Mouse (Mus musculus) kidney, embryonic 14.5 days (tissue): ENCODE measurements around the gene Npw. TPM values are rescaled to one million over a fixed set of nuclear protein-coding genes. Genes with fewer than 3 reads are reported as not detected.

Experiments used
- ATAC-seq: fragments of 200-750 bp; cut with Nextera tagmentation; 2 replicates; pipeline ENCODE4 v1.8.0; 2017; ENCODE audit warnings: moderate number of reproducible peaks, mild to moderate bottlenecking, moderate TSS enrichment, moderate library complexity; ENCODE audit not compliant: low FRiP score, low TSS enrichment
- H3K27ac ChIP-seq: fragments of 300-500 bp; sonication (generic); 2 replicates; pipeline ENCODE4 v1.5.1; 2014; ENCODE audit warnings: low read depth, mild to moderate bottlenecking, low read length, moderate library complexity, mixed read lengths
- H3K27me3 ChIP-seq: fragments of 300-500 bp; sonication (generic); 2 replicates; pipeline ENCODE4 v1.6.1; 2014; ENCODE audit warnings: mild to moderate bottlenecking, low read length; ENCODE audit not compliant: control insufficient read depth, insufficient read depth
- H3K36me3 ChIP-seq: fragments of 300-500 bp; sonication (generic); 2 replicates; pipeline ENCODE4 v1.6.1; 2014; ENCODE audit warnings: low read length, mixed read lengths; ENCODE audit not compliant: control insufficient read depth, insufficient read depth
- H3K4me1 ChIP-seq: fragments of 300-500 bp; sonication (generic); 2 replicates; pipeline ENCODE4 v1.6.1; 2014; ENCODE audit warnings: low read length, mixed read lengths; ENCODE audit not compliant: control insufficient read depth, insufficient read depth
- H3K4me2 ChIP-seq: fragments of 300-500 bp; sonication (generic); replicated peaks from 2 replicates; pipeline ENCODE4 v1.6.1; 2014; ENCODE audit warnings: low read depth, mild to moderate bottlenecking, low read length
- H3K4me3 ChIP-seq: fragments of 300-500 bp; sonication (generic); 2 replicates; pipeline ENCODE4 v1.5.1; 2014; ENCODE audit warnings: mild to moderate bottlenecking, low read length
- H3K9ac ChIP-seq: fragments of 300-500 bp; sonication (generic); 2 replicates; pipeline ENCODE4 v1.6.1; 2014; ENCODE audit warnings: low read depth, mild to moderate bottlenecking, low read length, moderate library complexity
- H3K9me3 ChIP-seq: fragments of 300-500 bp; sonication (generic); 2 replicates; pipeline ENCODE4 v1.6.1; 2016; ENCODE audit warnings: low read length; ENCODE audit not compliant: control insufficient read depth
- WGBS: fragments of 180-500 bp; shearing (Covaris S2); extraction: QIAGEN DNeasy Blood & Tissue Kit; methylation state at CpG from one replicate; pipeline ENCODE4 v1.1.7; 2014; 5-methylcytosine and 5-hydroxymethylcytosine counted together
- polyA plus RNA-seq: library from polyadenylated mRNA; unstranded; fragments of >200 nt; fragmentation: Nextera tagmentation; extraction: Ambion mirVana; gene quantifications from 2 replicates; pipeline ENCODE4 v1.2.1, GENCODE M21; 2014

The Npw gene
- polyA plus RNA-seq, 1 experiment from 2014 or later = not detected

DNA sequence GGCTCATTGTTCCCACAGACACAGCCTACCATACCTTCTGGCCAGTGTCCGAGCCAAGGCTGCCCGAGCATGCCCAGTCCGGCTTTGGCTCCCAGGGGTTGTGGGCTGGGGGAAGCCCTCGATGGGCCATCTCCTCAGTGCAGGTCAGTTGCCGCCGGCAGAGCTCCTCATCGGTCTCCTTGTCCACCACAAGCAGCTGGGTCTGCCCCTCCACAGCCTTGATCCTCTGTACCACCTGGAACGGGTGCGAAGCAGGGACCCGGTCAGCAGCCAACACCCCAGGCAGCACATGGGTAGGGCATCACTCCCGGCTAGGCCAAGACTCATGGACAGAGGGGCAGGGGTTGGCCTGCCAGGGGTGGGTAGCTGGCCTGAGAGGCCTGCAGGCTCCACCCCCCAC lies 10.8 kb downstream of the Npw start:
- peak overlapping the region; percentile 37 for H3K9ac ChIP-seq

DNA sequence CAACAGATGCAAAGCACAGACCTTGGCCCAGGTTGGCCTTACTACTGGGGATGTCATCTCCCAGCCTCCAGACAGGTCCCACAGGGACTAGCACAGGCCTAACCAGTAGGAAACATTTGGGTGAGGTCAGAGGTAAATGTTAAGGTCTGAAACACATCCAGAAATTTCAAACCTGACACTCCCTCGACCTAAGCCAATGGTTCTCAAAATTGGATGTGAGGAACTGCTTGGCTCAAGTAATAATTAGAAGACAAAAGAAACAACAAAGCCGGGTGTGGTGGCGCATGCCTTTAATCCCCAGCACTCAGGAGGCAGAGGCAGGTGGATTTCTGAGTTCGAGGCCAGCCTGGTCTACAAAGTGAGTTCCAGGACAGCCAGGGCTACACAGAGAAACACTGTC lies 11.9 kb downstream of the Npw start:
- H3K4me2 ChIP-seq = no peak overlapping the region
- peaks cover 46% of the 10 kb centered on the region for H3K4me1 ChIP-seq
- no peaks in the 10 kb centered on the region for H3K27me3 ChIP-seq
- no peaks in the 10 kb centered on the region for H3K9me3 ChIP-seq
- peaks cover 5% of the 10 kb centered on the region for H3K36me3 ChIP-seq
- WGBS = 86% methylated on average over 4 of the region's 4 CpGs
- peak overlapping the region; percentile 51; the same call in 1 of the 2 replicates for H3K27ac ChIP-seq
- H3K4me3 ChIP-seq = no peak overlapping the region
- no peak for ATAC-seq
- H3K9ac ChIP-seq = no peak overlapping the region

More for the DNA sequence above, 10.8 kb downstream of the Npw start:
- WGBS = 78% methylated on average over 11 of the region's 11 CpGs
- H3K4me2 ChIP-seq = peak overlapping the region; percentile 21
- H3K27me3 ChIP-seq = no peaks in the 10 kb centered on the region
- peak overlapping the region; percentile 6; the same call in 1 of the 2 replicates for H3K4me3 ChIP-seq
- no peaks in the 10 kb centered on the region for H3K36me3 ChIP-seq
- peaks cover 46% of the 10 kb centered on the region for H3K4me1 ChIP-seq
- peak overlapping the region; percentile 55; the same call in 1 of the 2 replicates for H3K27ac ChIP-seq
- ATAC-seq = no peak
- no peaks in the 10 kb centered on the region for H3K9me3 ChIP-seq

DNA sequence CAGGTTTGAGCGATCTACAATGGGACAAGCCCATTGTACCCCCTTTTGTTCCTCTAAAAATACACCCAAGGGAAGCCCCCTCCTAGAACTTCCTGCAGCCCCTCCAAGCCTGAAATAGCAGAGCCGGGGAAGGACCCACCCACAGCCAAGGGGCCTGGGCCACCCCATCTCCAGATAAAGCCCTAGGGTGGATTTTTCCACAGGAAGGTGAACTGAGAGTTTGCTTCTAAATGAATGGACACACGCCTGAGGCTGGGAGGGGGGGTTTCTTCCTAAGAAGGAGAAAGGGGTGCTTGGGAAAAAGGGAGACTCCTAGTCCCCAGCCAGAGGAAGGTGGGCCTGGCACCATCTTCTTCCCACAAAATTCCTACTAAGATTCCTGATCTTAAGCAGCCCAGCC lies 12.3 kb downstream of the Npw start:
- Histone ChIP-seq H3K9me3 (no peaks in the 10 kb centered on the region), H3K9ac (no peak overlapping the region), H3K4me2 (no peak overlapping the region), H3K36me3 (peaks cover 7% of the 10 kb centered on the region), H3K27me3 (no peaks in the 10 kb centered on the region), H3K4me1 (peaks cover 46% of the 10 kb centered on the region), H3K27ac (no peak overlapping the region; the same call in 1 of the 2 replicates), H3K4me3 (no peak overlapping the region)
- 86% methylated on average over 3 of the region's 3 CpGs for WGBS
- ATAC-seq = no peak

DNA sequence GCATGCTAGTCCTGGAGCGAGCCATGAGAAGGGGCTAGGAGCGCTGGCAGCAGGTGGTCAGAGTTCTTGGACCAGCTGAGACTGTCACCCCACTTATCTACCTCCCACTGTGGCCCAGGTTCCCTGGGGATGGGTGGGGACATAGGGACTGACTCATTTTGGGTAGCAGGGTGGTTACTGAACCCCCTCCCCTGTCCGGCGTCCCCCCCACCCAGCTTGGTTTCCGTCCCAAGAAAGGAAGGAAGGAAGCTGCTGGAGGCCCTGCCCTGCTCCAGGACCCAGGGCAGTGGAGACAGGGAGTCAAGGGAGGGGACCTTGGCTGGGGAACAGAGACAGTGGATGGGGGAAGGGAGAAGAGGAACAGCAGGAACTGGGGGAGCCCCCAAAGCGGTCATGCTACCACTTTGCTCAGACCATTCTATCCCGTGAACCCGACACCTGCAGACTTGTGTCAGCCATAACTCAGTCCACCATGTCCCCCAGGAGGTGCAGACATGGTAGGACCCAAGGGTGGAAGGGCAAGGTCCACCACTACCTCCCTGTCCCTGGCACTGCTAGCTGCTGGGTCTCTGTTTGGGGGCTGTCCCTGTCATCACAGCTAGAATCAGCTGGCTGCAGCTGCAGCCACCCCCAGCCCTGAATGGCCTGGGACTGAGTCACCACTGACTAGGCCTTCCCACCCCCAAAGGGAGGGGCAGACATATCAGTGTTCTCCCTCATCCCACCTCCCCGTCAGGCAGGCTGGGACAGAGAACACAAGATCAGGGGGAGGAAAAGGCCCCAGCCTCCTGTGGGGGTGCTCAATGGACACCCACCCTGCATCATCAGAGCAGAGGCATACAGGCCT lies 13.2 kb downstream of the Npw start:
- Histone ChIP-seq H3K4me1 (peaks cover 43% of the 10 kb centered on the region), H3K27me3 (no peaks in the 10 kb centered on the region), H3K36me3 (peaks cover 15% of the 10 kb centered on the region), H3K4me3 (no peak overlapping the region; the same call in 1 of the 2 replicates), H3K9ac (no peak overlapping the region; the same call in 1 of the 2 replicates), H3K27ac (peak overlapping the region; percentile 76), H3K9me3 (no peaks in the 10 kb centered on the region), H3K4me2 (peak overlapping the region; percentile 22; the same call in 1 of the 2 replicates)
- 71% methylated on average over 9 of the region's 9 CpGs for WGBS
- 0 out of 2 replicates have a peak, but pooled peaks have one; percentile 5 for ATAC-seq

DNA sequence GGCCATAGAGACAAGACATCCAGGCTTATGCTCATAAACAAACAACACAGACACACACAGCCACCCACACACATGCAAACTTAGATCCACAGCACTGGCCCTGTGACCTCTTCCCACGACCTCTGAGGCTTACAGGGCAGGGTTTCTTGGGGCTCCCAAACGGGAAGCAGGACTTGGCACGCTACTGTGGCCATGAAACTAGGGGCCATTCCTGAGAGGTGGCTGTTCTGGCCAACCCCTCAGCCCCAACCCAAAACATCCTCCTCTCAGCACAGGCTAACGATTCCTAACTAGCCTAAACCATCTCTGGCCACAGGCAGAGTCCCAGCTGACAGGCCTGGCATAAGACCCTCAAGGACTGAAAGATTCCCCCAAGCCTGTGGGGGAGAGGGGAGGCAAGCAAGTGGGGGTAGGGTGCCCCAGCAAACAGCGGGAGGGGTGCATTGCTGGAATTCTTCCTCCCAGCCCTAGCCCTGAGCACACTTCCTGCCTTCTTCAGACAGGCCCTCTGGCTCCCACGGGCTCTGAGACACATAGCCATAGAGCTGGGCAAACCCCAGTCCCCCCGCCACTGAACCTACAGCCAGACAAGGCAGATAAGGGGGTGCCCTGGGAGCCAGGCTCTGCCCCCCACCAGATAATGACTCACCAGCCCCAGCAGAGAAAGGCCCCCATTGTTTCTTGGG lies 14.1 kb downstream of the Npw start:
- H3K4me3 ChIP-seq = peak overlapping the region; percentile 12; the same call in 1 of the 2 replicates
- H3K4me2 ChIP-seq = peak overlapping the region; percentile 22
- peak overlapping the region; percentile 28; the same call in 1 of the 2 replicates for H3K9ac ChIP-seq
- peaks cover 15% of the 10 kb centered on the region for H3K36me3 ChIP-seq
- H3K27me3 ChIP-seq = no peaks in the 10 kb centered on the region
- ATAC-seq = no peak
- peak overlapping the region; percentile 76 for H3K27ac ChIP-seq
- no peaks in the 10 kb centered on the region for H3K9me3 ChIP-seq
- H3K4me1 ChIP-seq = peaks cover 47% of the 10 kb centered on the region
- WGBS = 36% methylated on average over 7 of the region's 7 CpGs

DNA sequence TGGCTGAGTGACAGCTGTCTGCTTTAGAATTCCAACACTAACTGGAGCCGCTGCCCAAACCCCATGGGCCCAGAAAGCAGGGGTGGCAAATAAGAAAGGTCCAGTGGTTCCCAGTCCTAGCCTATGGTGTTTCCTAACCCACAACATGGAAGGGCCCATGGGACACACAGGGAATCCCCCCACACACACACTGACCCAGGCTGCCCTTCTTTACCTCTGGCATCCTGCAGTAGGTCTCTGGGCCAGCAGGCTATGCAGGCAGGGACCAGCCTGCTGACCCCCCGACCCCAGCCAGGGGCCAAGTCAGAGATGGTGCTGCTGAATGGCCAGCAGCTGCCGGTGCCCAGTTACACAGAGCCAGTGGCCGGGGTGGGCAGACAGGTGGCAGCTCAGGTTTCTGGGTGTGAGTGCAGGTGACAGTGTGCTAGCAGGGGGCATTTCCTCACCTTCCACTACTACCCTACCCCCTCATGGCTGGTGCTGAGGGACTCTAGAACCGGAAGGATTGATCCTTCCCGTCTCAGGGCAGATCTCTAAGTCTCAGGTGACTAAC lies 15.4 kb downstream of the Npw start:
- H3K9me3 ChIP-seq = no peaks in the 10 kb centered on the region
- peaks cover 41% of the 10 kb centered on the region for H3K4me1 ChIP-seq
- no peaks in the 10 kb centered on the region for H3K27me3 ChIP-seq
- H3K4me2 ChIP-seq = no peak overlapping the region
- peaks cover 19% of the 10 kb centered on the region for H3K36me3 ChIP-seq
- no peak overlapping the region for H3K27ac ChIP-seq
- no peak overlapping the region for H3K9ac ChIP-seq
- WGBS = 59% methylated on average over 6 of the region's 6 CpGs
- no peak for ATAC-seq
- no peak overlapping the region for H3K4me3 ChIP-seq

DNA sequence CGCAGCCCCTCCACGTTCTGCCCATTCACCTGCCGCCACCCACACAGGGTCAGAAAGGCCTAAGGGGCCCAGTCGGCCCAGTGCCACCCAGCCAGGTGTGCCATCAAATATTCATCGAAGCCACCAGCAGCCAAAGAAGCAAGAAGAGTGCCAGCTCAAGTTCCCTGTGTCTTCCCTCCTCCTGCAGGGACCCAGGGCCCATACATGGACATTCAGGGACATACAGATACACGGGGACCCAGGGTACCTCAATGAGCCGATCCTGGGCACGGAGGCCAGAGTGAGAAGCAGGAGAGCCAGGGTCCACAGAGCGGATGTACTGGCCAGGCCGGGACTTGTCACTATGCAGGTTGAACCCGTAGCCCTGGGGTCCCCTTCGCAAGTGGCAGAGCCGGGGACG lies 16.3 kb downstream of the Npw start:
- H3K9me3 ChIP-seq = no peaks in the 10 kb centered on the region
- H3K27me3 ChIP-seq = no peaks in the 10 kb centered on the region
- H3K4me1 ChIP-seq = peaks cover 37% of the 10 kb centered on the region
- no peak for ATAC-seq
- H3K27ac ChIP-seq = no peak overlapping the region
- H3K36me3 ChIP-seq = peaks cover 19% of the 10 kb centered on the region
- WGBS = 90% methylated on average over 14 of the region's 14 CpGs
- H3K4me3 ChIP-seq = no peak overlapping the region
- no peak overlapping the region for H3K4me2 ChIP-seq
- no peak overlapping the region for H3K9ac ChIP-seq

DNA sequence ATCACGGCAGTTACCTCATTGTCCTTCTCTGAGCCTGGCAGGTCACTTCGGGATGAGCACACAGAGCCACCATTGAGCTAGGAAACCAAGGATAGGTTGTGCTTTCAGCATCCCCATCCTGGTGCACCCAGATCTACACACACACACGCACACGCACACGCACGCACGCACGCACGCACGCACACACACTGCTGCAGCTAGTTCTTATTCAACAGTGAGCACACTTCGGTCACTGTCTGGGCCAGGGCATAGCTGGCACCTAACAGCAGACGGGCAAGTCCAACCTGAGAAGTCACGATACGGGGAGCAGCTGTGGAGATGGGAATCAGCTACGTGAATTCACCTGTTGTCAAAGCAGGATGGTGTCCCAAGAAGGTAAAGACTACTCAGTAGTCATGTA lies 17.7 kb downstream of the Npw start:
- Histone ChIP-seq H3K4me3 (no peak overlapping the region), H3K9me3 (no peaks in the 10 kb centered on the region), H3K4me2 (no peak overlapping the region), H3K27ac (peak overlapping the region; percentile 87; the same call in 1 of the 2 replicates), H3K36me3 (peaks cover 19% of the 10 kb centered on the region), H3K4me1 (peaks cover 37% of the 10 kb centered on the region), H3K27me3 (no peaks in the 10 kb centered on the region), H3K9ac (no peak overlapping the region; the same call in 1 of the 2 replicates)
- 93% methylated on average over 15 of the region's 15 CpGs for WGBS
- ATAC-seq = no peak
